Mouse (Mus musculus) c-Kit-negative CD71-positive TER-119-positive erythroid progenitor cells, embryonic 14.5 days (primary cell): ENCODE measurements around the gene Scnn1a.
"Not testable (repeated sequence)": the region's sequence is repeated elsewhere in the genome, so short reads cannot be mapped to it uniquely, and the experiment has no call there.

ENCODE experiments used
- DNase-seq: peaks from one replicate; pipeline ENCODE4 v3.0.0-alpha.2; 2013; ENCODE audit warnings: low read depth, low spot score

The Scnn1a gene

GRCm38 (mm10) chr6:125320323-125320722 is at the start of gene Scnn1a:
Gene Scnn1a, plus strand, starts transcription at chr6:125320659.
- DNase-seq, result no peak

- peak; percentile 33 for DNase-seq
These were observed 48.8 kb upstream of the Scnn1a start for GRCm38 (mm10) chr6:125271455-125272227.

- DNase-seq, result no peak
These were observed 48.2 kb upstream of the Scnn1a start for GRCm38 (mm10) chr6:125272228-125272785.

- no peak for DNase-seq
These were observed 45.5 kb upstream of the Scnn1a start for GRCm38 (mm10) chr6:125274841-125275563.

GRCm38 (mm10) chr6:125279729-125280128 is 40.7 kb upstream of the Scnn1a start:
- no peak for DNase-seq

GRCm38 (mm10) chr6:125282721-125283120 is 37.7 kb upstream of the Scnn1a start:
- not testable (repeated sequence) for DNase-seq

- no peak for DNase-seq
These were observed 36.2 kb upstream of the Scnn1a start for GRCm38 (mm10) chr6:125284250-125284649.

GRCm38 (mm10) chr6:125284751-125285150 is 35.7 kb upstream of the Scnn1a start:
- DNase-seq, result no peak

- DNase-seq, result no peak
These were observed 34.6 kb upstream of the Scnn1a start, which contains the start of gene Tuba3a for GRCm38 (mm10) chr6:125285890-125286289. Gene Tuba3a, minus strand, starts transcription at chr6:125286042.

GRCm38 (mm10) chr6:125286944-125287343 is 33.5 kb upstream of the Scnn1a start:
- no peak for DNase-seq

GRCm38 (mm10) chr6:125288730-125289129 is 31.7 kb upstream of the Scnn1a start:
- DNase-seq, result no peak

- no peak for DNase-seq
These were observed 29.1 kb upstream of the Scnn1a start for GRCm38 (mm10) chr6:125291329-125291728.

GRCm38 (mm10) chr6:125292256-125292655 is 28.2 kb upstream of the Scnn1a start:
- DNase-seq, result no peak

GRCm38 (mm10) chr6:125294049-125294448 is 26.4 kb upstream of the Scnn1a start:
- no peak for DNase-seq

- no peak for DNase-seq
These were observed 23.2 kb upstream of the Scnn1a start for GRCm38 (mm10) chr6:125297149-125297820.

- no peak for DNase-seq
These were observed 19.5 kb upstream of the Scnn1a start for GRCm38 (mm10) chr6:125300982-125301381.

- DNase-seq, result no peak
These were observed 18.1 kb upstream of the Scnn1a start for GRCm38 (mm10) chr6:125302231-125302982.

- no peak for DNase-seq
These were observed 17.2 kb upstream of the Scnn1a start for GRCm38 (mm10) chr6:125303242-125303641.

GRCm38 (mm10) chr6:125304408-125304807 is 16.1 kb upstream of the Scnn1a start:
- DNase-seq, result not testable (repeated sequence)

- DNase-seq, result no peak
These were observed 15.0 kb upstream of the Scnn1a start for GRCm38 (mm10) chr6:125305465-125305864.

GRCm38 (mm10) chr6:125307091-125307490 is 13.4 kb upstream of the Scnn1a start:
- no peak for DNase-seq
